Mouse (Mus musculus): ENCODE measurements around the gene Pum1. TPM values are rescaled to one million over a fixed set of nuclear protein-coding genes. Genes with fewer than 3 reads are reported as not detected.

The Pum1 gene
- polyA plus RNA-seq, 1 experiment from 2014 or later = 81.0 TPM

DNA sequence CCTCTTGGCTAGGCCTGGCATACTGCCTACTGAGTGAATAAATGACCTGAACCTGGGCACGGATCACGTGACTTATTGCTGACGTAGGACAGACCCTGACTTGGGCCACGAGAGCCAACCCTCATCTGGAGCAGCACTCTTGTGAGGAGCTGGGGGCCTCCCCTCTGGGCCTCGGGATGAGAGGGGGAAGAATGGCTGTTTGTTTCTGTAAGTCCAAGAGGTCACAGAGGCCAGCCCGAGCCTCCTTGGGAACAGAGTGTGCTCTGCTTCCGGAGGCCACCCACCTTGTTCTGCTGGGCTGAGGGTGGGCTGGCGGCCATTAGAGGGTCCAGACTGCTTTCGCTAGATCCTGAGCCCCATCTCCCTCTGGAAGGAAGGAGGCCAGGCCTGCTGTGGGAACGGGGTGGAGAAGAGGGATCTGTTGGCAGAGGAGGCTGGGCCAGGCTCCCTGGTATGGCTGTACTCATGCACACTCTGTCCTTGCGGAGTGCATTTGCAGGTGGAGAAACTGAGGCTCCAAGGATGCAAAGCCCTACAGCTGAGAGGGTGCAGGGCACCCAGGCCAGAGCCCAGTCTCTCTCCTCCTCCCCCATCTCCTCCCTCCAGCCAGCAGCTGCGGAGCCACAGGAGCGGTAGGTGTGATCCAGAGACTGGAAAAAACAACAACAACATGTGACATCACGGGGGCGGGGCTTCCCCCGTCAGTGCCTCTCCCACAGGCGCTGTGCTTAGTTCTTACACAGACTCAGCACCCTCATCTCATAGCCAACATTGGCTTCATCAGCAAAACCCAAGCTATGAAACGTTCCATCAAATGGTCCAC, 165.9 kb downstream of the Pum1 start:
- peak overlapping the region; percentile 37 for H3K4me3 ChIP-seq
- WGBS = 14% methylated on average over 18 of the region's 18 CpGs
- H3K27me3 ChIP-seq (ENCODE audit: insufficient read depth, poor library complexity, severe bottlenecking) = no peaks in the 10 kb centered on the region
- H3K27ac ChIP-seq = peak overlapping the region; percentile 81
- H3K36me3 ChIP-seq = 0 out of 2 replicates have a peak, but pooled peaks cover 5% of the 10 kb centered on the region
- no peaks in the 10 kb centered on the region for H3K9me3 ChIP-seq
- DNase-seq (ENCODE audit: low spot score) = no peak
- peaks cover 29% of the 10 kb centered on the region for H3K4me1 ChIP-seq

Other genes with a start within 250 kb of the Pum1 start
- gene Nkain1, start 89.1 kb upstream of the Pum1 start, polyA plus RNA-seq (2016; fragmentation: Nextera tagmentation; extraction: Ambion mirVana) = 1.0 and 2.7 TPM in 2 replicates
- 19.0 and 21.6 TPM in 2 replicates for gene Sdc3, start 129.2 kb downstream of the Pum1 start, polyA plus RNA-seq (2016; fragmentation: Nextera tagmentation; extraction: Ambion mirVana)
- gene Laptm5, start 249.8 kb downstream of the Pum1 start, polyA plus RNA-seq (2016; fragmentation: Nextera tagmentation; extraction: Ambion mirVana) = 7.7 and 19.5 TPM in 2 replicates

Measured in heart, embryonic 10.5 days (tissue).